In genomic region chr7:5020685-5021084, GRCm38 (mm10) we compare ENCODE assay signal across 8 mouse cellular contexts. TPM values are rescaled to one million over a fixed set of nuclear protein-coding genes. Genes with fewer than 3 reads are reported as not detected.
DNase-seq lines count a peak whose midpoint lies in the region; ATAC-seq and TF ChIP-seq lines count a peak whose summit lies in the region.

No protein-coding gene starts in this region.

- H3K36me3 ChIP-seq in heart, embryonic 16.5 days (ENCODE audit: control insufficient read depth, insufficient read depth): peaks cover 16% of the 10 kb centered on the region
- peaks cover 16% of the 10 kb centered on the region; the same call in 1 of the 2 replicates for H3K36me3 ChIP-seq in ES-E14 (ENCODE audit: control insufficient read depth, insufficient read depth, low read length, poor library complexity, severe bottlenecking)
- H3K36me3 ChIP-seq in liver, embryonic 12.5 days: peaks cover 64% of the 10 kb centered on the region
- peaks cover 5% of the 10 kb centered on the region for H3K36me3 ChIP-seq in stomach, postnatal 0 days (ENCODE audit: control insufficient read depth, insufficient read depth, low read length)

- peak; percentile 7; the same call in 1 of the 2 replicates for ATAC-seq in heart, embryonic 16.5 days (replicated peaks; ENCODE audit: extremely low read depth, insufficient read depth, low FRiP score)
- ATAC-seq in liver, embryonic 12.5 days: peak; percentile 1; the same call in 1 of the 2 replicates
- 0 out of 2 replicates have a peak, but pooled peaks have one; percentile 3 for ATAC-seq in stomach, postnatal 0 days (ENCODE audit: low FRiP score, low TSS enrichment)

- no peak for TF ChIP-seq EP300 in stomach, postnatal 0 days (optimal IDR thresholded peaks at IDR 0.05)

- H3K9me3 ChIP-seq in heart, embryonic 16.5 days (replicated peaks; ENCODE audit: control insufficient read depth, low read length): 0 out of 2 replicates have a peak, but pooled peaks cover 2% of the 10 kb centered on the region
- H3K9me3 ChIP-seq in ES-E14 (ENCODE audit: control insufficient read depth, insufficient read depth, low read depth, low read length): no peaks in the 10 kb centered on the region
- 0 out of 2 replicates have a peak, but pooled peaks cover 5% of the 10 kb centered on the region for H3K9me3 ChIP-seq in liver, embryonic 12.5 days (replicated peaks)
- H3K9me3 ChIP-seq in stomach, postnatal 0 days (ENCODE audit: control insufficient read depth, low read length): no peaks in the 10 kb centered on the region

- in situ Hi-C loops in ES-E14 (cut with MboI; ENCODE audit: low sequenced_read_pairs in 2 of 2, unreplicated experiment in 2 of 2): no loop called here

- H3K4me3 ChIP-seq in heart, embryonic 16.5 days (ENCODE audit: low read length): peak overlapping the region; percentile 81
- H3K4me3 ChIP-seq in ES-E14 (ENCODE audit: insufficient read depth in 1 of 2, low read depth in 1 of 2, low read length in 2 of 2, poor library complexity in 1 of 2, severe bottlenecking in 1 of 2): peak overlapping the region; percentile 59 to 97
- peak overlapping the region; percentile 94 for H3K4me3 ChIP-seq in embryonic fibroblast, embryonic 13.5 days (ENCODE audit: insufficient read depth, low read length)
- peak overlapping the region; percentile 88 for H3K4me3 ChIP-seq in liver, embryonic 12.5 days
- peak overlapping the region; percentile 91 for H3K4me3 ChIP-seq in stomach, postnatal 0 days (ENCODE audit: low read depth, low read length)

- TF ChIP-seq CTCF in embryonic fibroblast, embryonic 13.5 days (IDR thresholded peaks at IDR 0.05; ENCODE audit: borderline replicate concordance, insufficient read depth, low read length): no peak
- TF ChIP-seq CTCF in stomach, postnatal 0 days (IDR thresholded peaks at IDR 0.05; ENCODE audit: low read depth): no peak

- peak overlapping the region; percentile 97 for H3K27ac ChIP-seq in heart, embryonic 16.5 days (ENCODE audit: low read length)
- peak overlapping the region; percentile 94 for H3K27ac ChIP-seq in ES-E14 (ENCODE audit: insufficient read depth, low read depth, low read length, poor library complexity, severe bottlenecking)
- peak overlapping the region; percentile 95 for H3K27ac ChIP-seq in embryonic fibroblast, embryonic 13.5 days (ENCODE audit: insufficient read depth, low read length)
- H3K27ac ChIP-seq in liver, embryonic 12.5 days: peak overlapping the region; percentile 97
- H3K27ac ChIP-seq in stomach, postnatal 0 days (replicated peaks): peak overlapping the region; percentile 97

- peak overlapping the region; percentile 87 for H3K4me2 ChIP-seq in heart, embryonic 16.5 days (ENCODE audit: low read depth, low read length)
- peak overlapping the region; percentile 76 for H3K4me2 ChIP-seq in liver, embryonic 12.5 days
- peak overlapping the region; percentile 74 for H3K4me2 ChIP-seq in stomach, postnatal 0 days (replicated peaks; ENCODE audit: low read depth)

- TF ChIP-seq POLR2A in embryonic fibroblast, embryonic 13.5 days (IDR thresholded peaks at IDR 0.05; ENCODE audit: low read depth, low read length): no peak; the same call in 1 of the 2 replicates

- no peaks in the 10 kb centered on the region for H3K27me3 ChIP-seq in heart, embryonic 16.5 days (ENCODE audit: control insufficient read depth, insufficient read depth, low read length)
- H3K27me3 ChIP-seq in liver, embryonic 12.5 days (replicated peaks): no peaks in the 10 kb centered on the region
- no peaks in the 10 kb centered on the region for H3K27me3 ChIP-seq in stomach, postnatal 0 days (ENCODE audit: control insufficient read depth, insufficient read depth, low read length)

- no peak for DNase-seq in heart, adult 9 months (ENCODE audit: low spot score in 2 of 2)
- no peak for DNase-seq in ES-E14 (ENCODE audit: low read depth, low spot score)
- DNase-seq in stomach, postnatal 0 days (ENCODE audit: low spot score): no peak
- DNase-seq in adrenal gland, adult 18-20 months (ENCODE audit: low spot score in 2 of 2): no peak
- no peak for DNase-seq in urinary bladder, adult 2 months (ENCODE audit: low spot score)

- H3K4me1 ChIP-seq in heart, embryonic 16.5 days (ENCODE audit: control insufficient read depth, insufficient read depth, low read length): peaks cover 17% of the 10 kb centered on the region
- H3K4me1 ChIP-seq in ES-E14 (ENCODE audit: control insufficient read depth in 2 of 2, insufficient read depth in 2 of 2, low read length in 2 of 2, poor library complexity in 1 of 2): peaks cover 4 to 16% of the 10 kb centered on the region in 2 experiments; a peak in 3 of 4 replicates
- H3K4me1 ChIP-seq in embryonic fibroblast, embryonic 13.5 days (ENCODE audit: control insufficient read depth, insufficient read depth, low read length): peaks cover 2% of the 10 kb centered on the region; the same call in 1 of the 2 replicates
- H3K4me1 ChIP-seq in liver, embryonic 12.5 days: peaks cover 44% of the 10 kb centered on the region
- H3K4me1 ChIP-seq in stomach, postnatal 0 days (replicated peaks; ENCODE audit: control insufficient read depth, insufficient read depth): peaks cover 3% of the 10 kb centered on the region; the same call in 1 of the 2 replicates

- peak overlapping the region; percentile 96 for H3K9ac ChIP-seq in heart, embryonic 16.5 days (ENCODE audit: low read length)
- peak overlapping the region; percentile 95 for H3K9ac ChIP-seq in ES-E14 (ENCODE audit: insufficient read depth, low read depth, low read length, poor library complexity, severe bottlenecking)
- peak overlapping the region; percentile 95 for H3K9ac ChIP-seq in liver, embryonic 12.5 days
- H3K9ac ChIP-seq in stomach, postnatal 0 days (ENCODE audit: low read length): peak overlapping the region; percentile 98

- WGBS in heart, embryonic 16.5 days: 2% methylated on average over 13 of the region's 15 CpGs
- 0% methylated on average over 10 of the region's 15 CpGs for WGBS in liver, embryonic 12.5 days (ENCODE audit: insufficient replicate concordance)
- WGBS in stomach, postnatal 0 days: 0% methylated on average over 15 of the region's 15 CpGs

TF ChIP-seq in ES-E14, 5 proteins besides CTCF, POLR2A, EP300 and RAD21:
- no peak for TF ChIP-seq HCFC1 (IDR thresholded peaks at IDR 0.05; ENCODE audit: borderline replicate concordance, insufficient read depth, low read length)
- TF ChIP-seq ZNF384 (IDR thresholded peaks at IDR 0.05; ENCODE audit: low read depth, low read length): no peak
- no peak for TF ChIP-seq CHD2 (IDR thresholded peaks at IDR 0.05; ENCODE audit: low read depth, low read length)
- TF ChIP-seq MAFK (IDR thresholded peaks at IDR 0.05; ENCODE audit: insufficient read depth, low read depth, low read length): no peak
- no peak for TF ChIP-seq ZC3H11A (IDR thresholded peaks at IDR 0.05; ENCODE audit: borderline replicate concordance, low read depth, low read length)

RNA-seq across cellular contexts. Expression of gene Ccdc106, which starts 0.3 kb away (rescaled TPM):
- 1.5 and 2.3 TPM in 2 replicates for polyA plus RNA-seq in heart, embryonic 16.5 days (2015; fragmentation: Nextera tagmentation; extraction: Ambion mirVana)
- total RNA-seq in ES-E14 (2012; rRNA removed): 7.5 and 11.2 TPM in 2 replicates
- polyA plus RNA-seq in embryonic fibroblast, embryonic 13.5 days (2011; ENCODE audit: insufficient read length, low read depth, missing spikeins): 1.7 and 3.8 TPM in 2 replicates
- polyA plus RNA-seq in liver, embryonic 12.5 days (2016; fragmentation: Nextera tagmentation; extraction: Ambion mirVana): 2.2 and 2.4 TPM in 2 replicates
- polyA plus RNA-seq in stomach, postnatal 0 days (2015; fragmentation: Nextera tagmentation; extraction: Ambion mirVana): 13.6 and 14.6 TPM in 2 replicates
- 1 to 10 TPM; 1.5 to 2.6 TPM for total RNA-seq in adrenal gland, adult 18-20 months (2021)
- 13.1 and 13.7 TPM in 2 replicates for polyA plus RNA-seq in urinary bladder, adult 2 months (2012; rRNA removed)

RNA-seq across cellular contexts. Expression of gene Zfp865, which starts 0.5 kb away (rescaled TPM):
- 3.9 and 4.0 TPM in 2 replicates for polyA plus RNA-seq in heart, embryonic 16.5 days (2015; fragmentation: Nextera tagmentation; extraction: Ambion mirVana)
- 12.9 and 18.4 TPM in 2 replicates for total RNA-seq in ES-E14 (2012; rRNA removed)
- polyA plus RNA-seq in embryonic fibroblast, embryonic 13.5 days (2011; ENCODE audit: insufficient read length, low read depth, missing spikeins): 23.4 and 29.4 TPM in 2 replicates
- 2.6 and 2.7 TPM in 2 replicates for polyA plus RNA-seq in liver, embryonic 12.5 days (2016; fragmentation: Nextera tagmentation; extraction: Ambion mirVana)
- 2.2 and 2.3 TPM in 2 replicates for polyA plus RNA-seq in stomach, postnatal 0 days (2015; fragmentation: Nextera tagmentation; extraction: Ambion mirVana)
- 10 to 100 TPM; 24.4 to 24.5 TPM for total RNA-seq in adrenal gland, adult 18-20 months (2021)
- 18.8 and 27.1 TPM in 2 replicates for polyA plus RNA-seq in urinary bladder, adult 2 months (2012; rRNA removed)

RNA-seq across cellular contexts. Expression of gene Gm44973, which starts 5.4 kb away (rescaled TPM):
- polyA plus RNA-seq in heart, embryonic 16.5 days (2015; fragmentation: Nextera tagmentation; extraction: Ambion mirVana): 0.95 TPM in 1 of 2 replicates, not detected in the other
- not detected in 2 replicates for total RNA-seq in ES-E14 (2012; rRNA removed)
- not detected in 2 replicates for polyA plus RNA-seq in embryonic fibroblast, embryonic 13.5 days (2011; ENCODE audit: insufficient read length, low read depth, missing spikeins)
- 0.62 and 1.0 TPM in 2 replicates for polyA plus RNA-seq in liver, embryonic 12.5 days (2016; fragmentation: Nextera tagmentation; extraction: Ambion mirVana)
- polyA plus RNA-seq in stomach, postnatal 0 days (2015; fragmentation: Nextera tagmentation; extraction: Ambion mirVana): 3.3 and 3.7 TPM in 2 replicates
- total RNA-seq in adrenal gland, adult 18-20 months (2021): not detected
- 0.25 TPM in 1 of 2 replicates, not detected in the other for polyA plus RNA-seq in urinary bladder, adult 2 months (2012; rRNA removed)

RNA-seq across cellular contexts. Expression of gene Fiz1, which starts 6.2 kb away (rescaled TPM):
- polyA plus RNA-seq in heart, embryonic 16.5 days (2015; fragmentation: Nextera tagmentation; extraction: Ambion mirVana): 25.6 and 26.2 TPM in 2 replicates
- total RNA-seq in ES-E14 (2012; rRNA removed): 45.9 and 47.4 TPM in 2 replicates
- 23.6 and 27.5 TPM in 2 replicates for polyA plus RNA-seq in embryonic fibroblast, embryonic 13.5 days (2011; ENCODE audit: insufficient read length, low read depth, missing spikeins)
- polyA plus RNA-seq in liver, embryonic 12.5 days (2016; fragmentation: Nextera tagmentation; extraction: Ambion mirVana): 29.4 TPM in 2 replicates
- polyA plus RNA-seq in stomach, postnatal 0 days (2015; fragmentation: Nextera tagmentation; extraction: Ambion mirVana): 14.9 and 17.8 TPM in 2 replicates
- 10 to 100 TPM; 21.7 to 22.5 TPM for total RNA-seq in adrenal gland, adult 18-20 months (2021)
- 19.5 and 22.8 TPM in 2 replicates for polyA plus RNA-seq in urinary bladder, adult 2 months (2012; rRNA removed)

RNA-seq across cellular contexts. Expression of gene Zfp524, which starts 6.5 kb away (rescaled TPM):
- 14.1 and 15.1 TPM in 2 replicates for polyA plus RNA-seq in heart, embryonic 16.5 days (2015; fragmentation: Nextera tagmentation; extraction: Ambion mirVana)
- 2.6 and 3.9 TPM in 2 replicates for total RNA-seq in ES-E14 (2012; rRNA removed)
- polyA plus RNA-seq in embryonic fibroblast, embryonic 13.5 days (2011; ENCODE audit: insufficient read length, low read depth, missing spikeins): 8.7 and 10.5 TPM in 2 replicates
- polyA plus RNA-seq in liver, embryonic 12.5 days (2016; fragmentation: Nextera tagmentation; extraction: Ambion mirVana): 11.5 and 11.7 TPM in 2 replicates
- polyA plus RNA-seq in stomach, postnatal 0 days (2015; fragmentation: Nextera tagmentation; extraction: Ambion mirVana): 14.0 and 16.3 TPM in 2 replicates
- 10 to 100 TPM; 10.2 to 11.5 TPM for total RNA-seq in adrenal gland, adult 18-20 months (2021)
- 25.1 and 25.4 TPM in 2 replicates for polyA plus RNA-seq in urinary bladder, adult 2 months (2012; rRNA removed)
